Mouse (Mus musculus): ENCODE data around the gene Gm20388. TPM values are rescaled to one million over a fixed set of nuclear protein-coding genes. Genes with fewer than 3 reads are reported as not detected.

The Gm20388 gene
- polyA plus RNA-seq, 1 experiment: 49.7 TPM

- WGBS: 7% methylated on average over 44 of the region's 44 CpGs
- TF ChIP-seq POLR2A (IDR thresholded peaks at IDR 0.05; ENCODE audit: low read depth, low read length): no peak
- TF ChIP-seq CTCF (conservative IDR thresholded peaks at IDR 0.05; ENCODE audit: insufficient read depth, insufficient read length, low read depth, low read length): no peak
- Histone ChIP-seq H3K4me1 (ENCODE audit: control insufficient read depth, insufficient read depth, low read length) (no peaks in the 10 kb centered on the region), H3K4me3 (ENCODE audit: insufficient read depth, low read depth, low read length) (peak overlapping the region; percentile 40), H3K27me3 (replicated peaks; ENCODE audit: control insufficient read depth, insufficient read depth, low read length) (no peaks in the 10 kb centered on the region), H3K27ac (ENCODE audit: insufficient read depth, low read depth, low read length) (no peak overlapping the region), H3K36me3 (ENCODE audit: control insufficient read depth, insufficient read depth, low read length) (no peaks in the 10 kb centered on the region)
- DNase-seq: no peak
These were observed 723.1 kb downstream of the Gm20388 start for GRCm38 (mm10) chr8:120633665-120634271.

- H3K27ac ChIP-seq (ENCODE audit: insufficient read depth, low read depth, low read length): no peak overlapping the region
- H3K4me3 ChIP-seq (ENCODE audit: insufficient read depth, low read depth, low read length): peak overlapping the region; percentile 40
- H3K4me1 ChIP-seq (ENCODE audit: control insufficient read depth, insufficient read depth, low read length): no peaks in the 10 kb centered on the region
- H3K27me3 ChIP-seq (replicated peaks; ENCODE audit: control insufficient read depth, insufficient read depth, low read length): no peaks in the 10 kb centered on the region
- H3K36me3 ChIP-seq (ENCODE audit: control insufficient read depth, insufficient read depth, low read length): no peaks in the 10 kb centered on the region
- 2% methylated on average over 42 of the region's 42 CpGs for WGBS
- peak; percentile 87 for DNase-seq
- TF ChIP-seq POLR2A (IDR thresholded peaks at IDR 0.05; ENCODE audit: low read depth, low read length) (no peak), CTCF (conservative IDR thresholded peaks at IDR 0.05; ENCODE audit: insufficient read depth, insufficient read length, low read depth, low read length) (no peak)
These were observed 723.7 kb downstream of the Gm20388 start for GRCm38 (mm10) chr8:120634329-120634839.

- Histone ChIP-seq H3K4me3 (ENCODE audit: insufficient read depth, low read depth, low read length) (no peak overlapping the region), H3K27me3 (replicated peaks; ENCODE audit: control insufficient read depth, insufficient read depth, low read length) (no peaks in the 10 kb centered on the region), H3K27ac (ENCODE audit: insufficient read depth, low read depth, low read length) (no peak overlapping the region), H3K36me3 (ENCODE audit: control insufficient read depth, insufficient read depth, low read length) (no peaks in the 10 kb centered on the region), H3K4me1 (ENCODE audit: control insufficient read depth, insufficient read depth, low read length) (no peaks in the 10 kb centered on the region)
- DNase-seq: no peak
- TF ChIP-seq CTCF (conservative IDR thresholded peaks at IDR 0.05; ENCODE audit: insufficient read depth, insufficient read length, low read depth, low read length) (no peak), POLR2A (IDR thresholded peaks at IDR 0.05; ENCODE audit: low read depth, low read length) (no peak)
- WGBS: 45% methylated on average over 8 of the region's 8 CpGs
These were observed 730.6 kb downstream of the Gm20388 start for GRCm38 (mm10) chr8:120641245-120641644.

- Histone ChIP-seq H3K27me3 (replicated peaks; ENCODE audit: control insufficient read depth, insufficient read depth, low read length) (no peaks in the 10 kb centered on the region), H3K36me3 (ENCODE audit: control insufficient read depth, insufficient read depth, low read length) (no peaks in the 10 kb centered on the region), H3K27ac (ENCODE audit: insufficient read depth, low read depth, low read length) (no peak overlapping the region), H3K4me1 (ENCODE audit: control insufficient read depth, insufficient read depth, low read length) (no peaks in the 10 kb centered on the region), H3K4me3 (ENCODE audit: insufficient read depth, low read depth, low read length) (no peak overlapping the region)
- TF ChIP-seq POLR2A (IDR thresholded peaks at IDR 0.05; ENCODE audit: low read depth, low read length) (no peak), CTCF (conservative IDR thresholded peaks at IDR 0.05; ENCODE audit: insufficient read depth, insufficient read length, low read depth, low read length) (no peak)
- 82% methylated on average over 10 of the region's 10 CpGs for WGBS
- no peak for DNase-seq
These were observed 731.5 kb downstream of the Gm20388 start for GRCm38 (mm10) chr8:120642031-120642662.

- Histone ChIP-seq H3K27me3 (replicated peaks; ENCODE audit: control insufficient read depth, insufficient read depth, low read length) (no peaks in the 10 kb centered on the region), H3K27ac (ENCODE audit: insufficient read depth, low read depth, low read length) (no peak overlapping the region), H3K36me3 (ENCODE audit: control insufficient read depth, insufficient read depth, low read length) (no peaks in the 10 kb centered on the region), H3K4me1 (ENCODE audit: control insufficient read depth, insufficient read depth, low read length) (no peaks in the 10 kb centered on the region), H3K4me3 (ENCODE audit: insufficient read depth, low read depth, low read length) (no peak overlapping the region)
- TF ChIP-seq POLR2A (IDR thresholded peaks at IDR 0.05; ENCODE audit: low read depth, low read length) (no peak), CTCF (conservative IDR thresholded peaks at IDR 0.05; ENCODE audit: insufficient read depth, insufficient read length, low read depth, low read length) (no peak)
- 31% methylated on average over 7 of the region's 7 CpGs for WGBS
- peak; percentile 58 for DNase-seq
These were observed 734.0 kb downstream of the Gm20388 start for GRCm38 (mm10) chr8:120644663-120645062.

- DNase-seq: no peak
- Histone ChIP-seq H3K27me3 (replicated peaks; ENCODE audit: control insufficient read depth, insufficient read depth, low read length) (no peaks in the 10 kb centered on the region), H3K27ac (ENCODE audit: insufficient read depth, low read depth, low read length) (no peak within 1 kb of the TSS), H3K4me3 (ENCODE audit: insufficient read depth, low read depth, low read length) (no peak within 1 kb of the TSS), H3K36me3 (ENCODE audit: control insufficient read depth, insufficient read depth, low read length) (no peaks in the 10 kb centered on the region), H3K4me1 (ENCODE audit: control insufficient read depth, insufficient read depth, low read length) (no peaks in the 10 kb centered on the region)
- WGBS: 76% methylated on average over 7 of the region's 7 CpGs
- TF ChIP-seq CTCF (conservative IDR thresholded peaks at IDR 0.05; ENCODE audit: insufficient read depth, insufficient read length, low read depth, low read length) (no peak), POLR2A (IDR thresholded peaks at IDR 0.05; ENCODE audit: low read depth, low read length) (no peak)
These were observed 736.9 kb downstream of the Gm20388 start, which contains the start of gene 1190005I06Rik for GRCm38 (mm10) chr8:120647532-120647931. Gene 1190005I06Rik, minus strand, starts transcription at chr8:120647632.

GRCm38 (mm10) chr8:120656322-120657052 lies 745.8 kb downstream of the Gm20388 start:
- Histone ChIP-seq H3K4me1 (ENCODE audit: control insufficient read depth, insufficient read depth, low read length) (no peaks in the 10 kb centered on the region), H3K27me3 (replicated peaks; ENCODE audit: control insufficient read depth, insufficient read depth, low read length) (no peaks in the 10 kb centered on the region), H3K4me3 (ENCODE audit: insufficient read depth, low read depth, low read length) (no peak overlapping the region), H3K27ac (ENCODE audit: insufficient read depth, low read depth, low read length) (no peak overlapping the region), H3K36me3 (ENCODE audit: control insufficient read depth, insufficient read depth, low read length) (no peaks in the 10 kb centered on the region)
- DNase-seq: no peak
- 76% methylated on average over 7 of the region's 7 CpGs for WGBS
- TF ChIP-seq CTCF (conservative IDR thresholded peaks at IDR 0.05; ENCODE audit: insufficient read depth, insufficient read length, low read depth, low read length) (no peak), POLR2A (IDR thresholded peaks at IDR 0.05; ENCODE audit: low read depth, low read length) (no peak)

Measured in kidney, adult 2 months (tissue).